Mouse (Mus musculus) pancreas, adult 10 weeks (tissue): ENCODE results near the gene Ftsj1. TPM values are rescaled to one million over a fixed set of nuclear protein-coding genes. Genes with fewer than 3 reads are reported as not detected.

ENCODE experiments used
- polyA plus RNA-seq: library from polyadenylated mRNA; stranded (reverse); fragments of 350-450 nt; fragmentation: Illumina TruSeq; extraction: RNeasy Lipid Tissue Mini Kit (QIAGEN cat#74804); gene quantifications from one replicate; pipeline ENCODE4 v1.2.3, GENCODE M21; 2015; ENCODE audit warnings: low read depth, low replicate concordance; ENCODE audit not compliant: insufficient read depth

Gene Ftsj1
- polyA plus RNA-seq: 6.0 TPM

GRCm38 (mm10) chrX:8252334-8253285 lies at the start of gene Ftsj1:
Gene Ftsj1 (minus strand): TSS chrX:8252406.

GRCm38 (mm10) chrX:8271083-8271820 lies 19.0 kb upstream of the Ftsj1 start, which contains the start of gene Slc38a5:
Gene Slc38a5 (plus strand): TSS chrX:8271133.

GRCm38 (mm10) chrX:8206015-8206693 lies 46.1 kb downstream of the Ftsj1 start, which contains the start of gene Porcn:
Gene Porcn (minus strand): TSS chrX:8206525.

GRCm38 (mm10) chrX:8193419-8193723 lies 58.8 kb downstream of the Ftsj1 start, which contains the start of gene Ebp:
Gene Ebp (minus strand): TSS chrX:8193512.

Other genes starting within 250 kb of the Ftsj1 start
- not detected for gene Glod5, start 233.9 kb downstream of the Ftsj1 start, polyA plus RNA-seq
- gene Suv39h1, start 177.6 kb downstream of the Ftsj1 start, polyA plus RNA-seq: 1.7 TPM
- 0.78 TPM for gene Was, start 161.9 kb downstream of the Ftsj1 start, polyA plus RNA-seq
- 21.1 TPM for gene Wdr13, start 119.5 kb downstream of the Ftsj1 start, polyA plus RNA-seq
- 44.1 TPM for gene Rbm3, start 106.5 kb downstream of the Ftsj1 start, polyA plus RNA-seq
- gene Tbc1d25, start 76.2 kb downstream of the Ftsj1 start, polyA plus RNA-seq: 3.4 TPM
- gene Ebp, start 58.9 kb downstream of the Ftsj1 start, polyA plus RNA-seq: 15.2 TPM
- 9.5 TPM for gene Porcn, start 45.9 kb downstream of the Ftsj1 start, polyA plus RNA-seq
- gene Slc38a5, start 18.7 kb upstream of the Ftsj1 start, polyA plus RNA-seq: 38.9 TPM
- not detected for gene Ssxb10, start 75.0 kb upstream of the Ftsj1 start, polyA plus RNA-seq
- gene Ssxb9, start 114.6 kb upstream of the Ftsj1 start, polyA plus RNA-seq: not detected
- not detected for gene Ssxb1, start 160.9 kb upstream of the Ftsj1 start, polyA plus RNA-seq
- not detected for gene Ssxb2, start 209.3 kb upstream of the Ftsj1 start, polyA plus RNA-seq